Mouse (Mus musculus): ENCODE measurements around the gene Cflar. TPM values are rescaled to one million over a fixed set of nuclear protein-coding genes. Genes with fewer than 3 reads are reported as not detected.
A peak's percentile ranks its signal among the peaks of the same experiment; 100 is the strongest.
"Not testable (repeated sequence)": the region's sequence is repeated elsewhere in the genome, so short reads cannot be mapped to it uniquely, and the experiment has no call there.

Gene Cflar
- 25.6 and 27.4 TPM in 2 replicates for polyA plus RNA-seq (2014; fragmentation: Nextera tagmentation; extraction: Ambion mirVana)

DNA sequence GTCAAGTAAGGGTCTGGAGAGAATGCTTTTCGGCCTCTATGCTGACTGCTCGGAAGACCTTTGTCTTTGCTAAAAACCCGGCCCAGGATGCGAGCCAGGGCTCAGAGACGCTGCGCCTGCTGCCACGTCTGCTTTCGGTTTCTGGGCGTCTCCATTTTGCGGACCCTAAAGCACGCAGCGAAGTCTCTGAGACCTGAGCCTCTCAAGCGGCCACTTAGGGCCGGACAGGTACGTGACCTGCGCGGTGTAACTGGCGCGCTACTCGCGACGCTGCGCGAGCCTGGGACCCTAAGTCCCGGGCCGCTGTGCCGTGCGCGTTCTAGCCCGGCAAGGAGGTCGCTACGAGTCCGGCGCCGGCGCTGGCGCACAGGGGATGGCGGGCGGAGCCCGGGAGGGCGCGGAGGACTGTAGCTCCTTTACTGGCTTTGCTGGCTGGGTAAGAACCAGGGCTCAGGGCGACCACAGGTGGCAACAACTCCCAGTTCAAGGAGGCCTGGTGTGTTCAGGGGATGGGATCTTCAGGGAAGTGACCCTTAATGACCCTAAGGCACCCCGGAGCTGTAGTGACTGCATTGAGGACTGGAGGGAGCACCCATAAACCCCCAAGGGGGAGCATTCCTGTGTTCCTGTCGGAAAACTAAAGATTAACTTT, at the start of gene Cflar:
Gene Cflar (plus strand): TSS at position 144 of the 652 bp plus-strand sequence.
- Histone ChIP-seq H3K9me3 (ENCODE audit: control insufficient read depth, low read length) (no peaks in the 10 kb centered on the region), H3K36me3 (ENCODE audit: control insufficient read depth, insufficient read depth, low read length) (no peaks in the 10 kb centered on the region; the same call in 1 of the 2 replicates), H3K4me3 (ENCODE audit: low read depth, low read length) (peak within 1 kb of the TSS; percentile 67), H3K9ac (ENCODE audit: low read length) (peak within 1 kb of the TSS; percentile 89), H3K27me3 (ENCODE audit: control insufficient read depth, insufficient read depth, low read length) (no peaks in the 10 kb centered on the region), H3K4me2 (ENCODE audit: low read depth, severe bottlenecking) (peak within 1 kb of the TSS; percentile 59), H3K4me1 (ENCODE audit: control insufficient read depth, insufficient read depth, low read length) (0 out of 2 replicates have a peak, but pooled peaks cover 2% of the 10 kb centered on the region), H3K27ac (replicated peaks; ENCODE audit: low read depth, low read length) (peak within 1 kb of the TSS; percentile 96)
- WGBS = under 1% methylated on average over 45 of the region's 45 CpGs
- DNase-seq (ENCODE audit: low spot score) (peak; percentile 82), ATAC-seq (ENCODE audit: insufficient number of reproducible peaks, low FRiP score, low TSS enrichment, low read depth) (peak; percentile 58)

DNA sequence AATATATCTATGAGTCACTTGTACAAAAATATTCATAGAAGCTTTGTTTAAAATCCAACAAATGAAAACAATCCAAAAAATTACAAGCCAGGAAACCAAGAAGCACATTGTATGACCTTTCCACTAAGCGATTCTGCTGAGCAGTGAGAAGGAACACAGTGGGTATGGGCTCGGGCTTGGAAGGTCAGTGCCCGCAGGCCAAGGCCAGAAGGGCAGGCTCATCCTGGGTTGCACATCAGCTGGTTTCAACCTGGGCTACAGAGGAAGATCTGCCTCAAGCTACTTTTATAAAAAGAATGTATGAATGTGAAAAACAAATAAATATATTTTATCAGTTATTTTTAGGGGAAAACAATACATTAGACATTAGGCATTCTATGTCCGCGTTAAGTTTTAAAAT, 48.6 kb upstream of the Cflar start:
- not testable (repeated sequence) for DNase-seq (ENCODE audit: low spot score); H3K4me3 ChIP-seq (ENCODE audit: low read depth, low read length); H3K27me3 ChIP-seq (ENCODE audit: control insufficient read depth, insufficient read depth, low read length); H3K4me1 ChIP-seq (ENCODE audit: control insufficient read depth, insufficient read depth, low read length); H3K27ac ChIP-seq (replicated peaks; ENCODE audit: low read depth, low read length); H3K9ac ChIP-seq (ENCODE audit: low read length); H3K4me2 ChIP-seq (ENCODE audit: low read depth, severe bottlenecking); ATAC-seq (ENCODE audit: insufficient number of reproducible peaks, low FRiP score, low TSS enrichment, low read depth); H3K9me3 ChIP-seq (ENCODE audit: control insufficient read depth, low read length); H3K36me3 ChIP-seq (ENCODE audit: control insufficient read depth, insufficient read depth, low read length)
- 95% methylated on average over 5 of the region's 5 CpGs for WGBS

- not testable (repeated sequence) for H3K4me1 ChIP-seq (ENCODE audit: control insufficient read depth, insufficient read depth, low read length); DNase-seq (ENCODE audit: low spot score); H3K4me2 ChIP-seq (ENCODE audit: low read depth, severe bottlenecking); ATAC-seq (ENCODE audit: insufficient number of reproducible peaks, low FRiP score, low TSS enrichment, low read depth); H3K27ac ChIP-seq (replicated peaks; ENCODE audit: low read depth, low read length); H3K27me3 ChIP-seq (ENCODE audit: control insufficient read depth, insufficient read depth, low read length); H3K9ac ChIP-seq (ENCODE audit: low read length); H3K36me3 ChIP-seq (ENCODE audit: control insufficient read depth, insufficient read depth, low read length); H3K9me3 ChIP-seq (ENCODE audit: control insufficient read depth, low read length); H3K4me3 ChIP-seq (ENCODE audit: low read depth, low read length)
- 82% methylated on average over 3 of the region's 3 CpGs for WGBS
Observed at GRCm38 (mm10) chr1:58663365-58663764, 47.9 kb upstream of the Cflar start.

- H3K9me3 ChIP-seq (ENCODE audit: control insufficient read depth, low read length) = no peaks in the 10 kb centered on the region
- no peaks in the 10 kb centered on the region for H3K27me3 ChIP-seq (ENCODE audit: control insufficient read depth, insufficient read depth, low read length)
- H3K9ac ChIP-seq (ENCODE audit: low read length) = no peak overlapping the region
- no peak for DNase-seq (ENCODE audit: low spot score)
- H3K36me3 ChIP-seq (ENCODE audit: control insufficient read depth, insufficient read depth, low read length) = no peaks in the 10 kb centered on the region
- no peak overlapping the region for H3K27ac ChIP-seq (replicated peaks; ENCODE audit: low read depth, low read length)
- ATAC-seq (ENCODE audit: insufficient number of reproducible peaks, low FRiP score, low TSS enrichment, low read depth) = no peak
- WGBS = 85% methylated on average over 5 of the region's 5 CpGs
- no peak overlapping the region for H3K4me2 ChIP-seq (ENCODE audit: low read depth, severe bottlenecking)
- H3K4me3 ChIP-seq (ENCODE audit: low read depth, low read length) = no peak overlapping the region
- H3K4me1 ChIP-seq (ENCODE audit: control insufficient read depth, insufficient read depth, low read length) = no peaks in the 10 kb centered on the region
Observed at GRCm38 (mm10) chr1:58668191-58668590, 43.1 kb upstream of the Cflar start.

DNA sequence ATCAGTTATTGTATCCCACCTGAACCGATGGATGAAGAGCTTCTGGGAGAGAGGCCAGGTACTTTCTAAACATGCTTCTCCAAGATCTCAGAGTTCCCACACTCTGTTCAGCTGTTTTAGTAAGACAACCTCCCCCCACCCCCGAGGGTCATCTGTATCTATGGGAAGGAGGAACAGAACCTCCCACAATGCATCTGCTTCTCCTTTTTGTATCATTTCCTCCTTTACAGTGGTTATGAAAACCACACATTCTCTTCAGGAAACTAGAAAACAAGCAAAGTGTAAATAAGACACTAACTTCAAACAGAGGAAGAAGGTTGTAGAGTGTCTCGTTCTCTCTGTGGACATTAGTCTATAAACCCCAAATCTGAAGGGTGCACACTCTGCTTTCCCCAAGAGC, 41.7 kb upstream of the Cflar start:
- not testable (repeated sequence) for H3K4me3 ChIP-seq (ENCODE audit: low read depth, low read length); H3K27me3 ChIP-seq (ENCODE audit: control insufficient read depth, insufficient read depth, low read length); ATAC-seq (ENCODE audit: insufficient number of reproducible peaks, low FRiP score, low TSS enrichment, low read depth); H3K9me3 ChIP-seq (ENCODE audit: control insufficient read depth, low read length); H3K36me3 ChIP-seq (ENCODE audit: control insufficient read depth, insufficient read depth, low read length); H3K4me2 ChIP-seq (ENCODE audit: low read depth, severe bottlenecking); DNase-seq (ENCODE audit: low spot score); H3K9ac ChIP-seq (ENCODE audit: low read length); H3K27ac ChIP-seq (replicated peaks; ENCODE audit: low read depth, low read length); H3K4me1 ChIP-seq (ENCODE audit: control insufficient read depth, insufficient read depth, low read length)
- WGBS = 85% methylated on average over 3 of the region's 3 CpGs

- DNase-seq (ENCODE audit: low spot score) = no peak
- no peaks in the 10 kb centered on the region for H3K9me3 ChIP-seq (ENCODE audit: control insufficient read depth, low read length)
- no peak for ATAC-seq (ENCODE audit: insufficient number of reproducible peaks, low FRiP score, low TSS enrichment, low read depth)
- no peak overlapping the region for H3K4me2 ChIP-seq (ENCODE audit: low read depth, severe bottlenecking)
- H3K4me3 ChIP-seq (ENCODE audit: low read depth, low read length) = no peak overlapping the region
- H3K9ac ChIP-seq (ENCODE audit: low read length) = no peak overlapping the region
- no peaks in the 10 kb centered on the region for H3K4me1 ChIP-seq (ENCODE audit: control insufficient read depth, insufficient read depth, low read length)
- no peak overlapping the region for H3K27ac ChIP-seq (replicated peaks; ENCODE audit: low read depth, low read length)
- H3K27me3 ChIP-seq (ENCODE audit: control insufficient read depth, insufficient read depth, low read length) = no peaks in the 10 kb centered on the region
- no peaks in the 10 kb centered on the region for H3K36me3 ChIP-seq (ENCODE audit: control insufficient read depth, insufficient read depth, low read length)
- 82% methylated on average over 2 of the region's 2 CpGs for WGBS
Observed at GRCm38 (mm10) chr1:58672116-58672515, 39.2 kb upstream of the Cflar start.

DNA sequence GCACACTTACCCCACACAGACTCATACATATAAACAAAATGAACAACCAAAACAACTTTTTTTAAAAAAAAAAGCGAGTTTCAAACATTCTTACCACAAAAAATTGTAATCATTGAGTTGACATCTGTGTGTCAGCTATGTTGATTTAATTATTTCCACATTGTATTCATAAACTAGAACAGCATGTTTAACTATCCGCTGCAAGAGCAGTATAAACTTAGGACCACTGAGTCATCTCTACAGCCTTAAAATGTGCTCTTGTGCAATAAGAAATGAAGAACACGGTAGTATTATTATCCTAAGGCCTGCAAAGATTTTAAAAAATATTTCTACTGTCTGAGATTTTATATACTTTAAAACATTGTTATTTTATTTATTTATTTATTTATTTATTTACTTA, 36.3 kb upstream of the Cflar start:
- H3K36me3 ChIP-seq (ENCODE audit: control insufficient read depth, insufficient read depth, low read length) = no peaks in the 10 kb centered on the region
- DNase-seq (ENCODE audit: low spot score) = no peak
- no peak overlapping the region for H3K9ac ChIP-seq (ENCODE audit: low read length)
- WGBS = 79% methylated on average over 3 of the region's 3 CpGs
- H3K9me3 ChIP-seq (ENCODE audit: control insufficient read depth, low read length) = no peaks in the 10 kb centered on the region
- H3K27me3 ChIP-seq (ENCODE audit: control insufficient read depth, insufficient read depth, low read length) = no peaks in the 10 kb centered on the region
- no peaks in the 10 kb centered on the region for H3K4me1 ChIP-seq (ENCODE audit: control insufficient read depth, insufficient read depth, low read length)
- H3K27ac ChIP-seq (replicated peaks; ENCODE audit: low read depth, low read length) = no peak overlapping the region
- ATAC-seq (ENCODE audit: insufficient number of reproducible peaks, low FRiP score, low TSS enrichment, low read depth) = no peak
- no peak overlapping the region for H3K4me3 ChIP-seq (ENCODE audit: low read depth, low read length)
- no peak overlapping the region for H3K4me2 ChIP-seq (ENCODE audit: low read depth, severe bottlenecking)

- Histone ChIP-seq H3K9ac (ENCODE audit: low read length) (no peak overlapping the region), H3K9me3 (ENCODE audit: control insufficient read depth, low read length) (no peaks in the 10 kb centered on the region), H3K27ac (replicated peaks; ENCODE audit: low read depth, low read length) (no peak overlapping the region), H3K4me1 (ENCODE audit: control insufficient read depth, insufficient read depth, low read length) (no peaks in the 10 kb centered on the region), H3K36me3 (ENCODE audit: control insufficient read depth, insufficient read depth, low read length) (no peaks in the 10 kb centered on the region), H3K4me3 (ENCODE audit: low read depth, low read length) (no peak overlapping the region), H3K27me3 (ENCODE audit: control insufficient read depth, insufficient read depth, low read length) (no peaks in the 10 kb centered on the region), H3K4me2 (ENCODE audit: low read depth, severe bottlenecking) (no peak overlapping the region)
- WGBS = 100% methylated on average over 1 of the region's 1 CpGs
- ATAC-seq (ENCODE audit: insufficient number of reproducible peaks, low FRiP score, low TSS enrichment, low read depth) (no peak), DNase-seq (ENCODE audit: low spot score) (peak; percentile 26)
Observed at GRCm38 (mm10) chr1:58677575-58677974, 33.7 kb upstream of the Cflar start.

GRCm38 (mm10) chr1:58678412-58678811, 32.9 kb upstream of the Cflar start:
- not testable (repeated sequence) for H3K9me3 ChIP-seq (ENCODE audit: control insufficient read depth, low read length); ATAC-seq (ENCODE audit: insufficient number of reproducible peaks, low FRiP score, low TSS enrichment, low read depth); H3K4me2 ChIP-seq (ENCODE audit: low read depth, severe bottlenecking); H3K9ac ChIP-seq (ENCODE audit: low read length); H3K36me3 ChIP-seq (ENCODE audit: control insufficient read depth, insufficient read depth, low read length); H3K27me3 ChIP-seq (ENCODE audit: control insufficient read depth, insufficient read depth, low read length); H3K27ac ChIP-seq (replicated peaks; ENCODE audit: low read depth, low read length); H3K4me3 ChIP-seq (ENCODE audit: low read depth, low read length); DNase-seq (ENCODE audit: low spot score); H3K4me1 ChIP-seq (ENCODE audit: control insufficient read depth, insufficient read depth, low read length)
- 79% methylated on average over 5 of the region's 5 CpGs for WGBS

All from limb, embryonic 11.5 days (tissue).